Mouse (Mus musculus): Measurements from ENCODE around the gene Tbkbp1. TPM values are rescaled to one million over a fixed set of nuclear protein-coding genes. Genes with fewer than 3 reads are reported as not detected.

Tbkbp1 gene
- total RNA-seq, 2 experiments from 2014 or later: 52.7 to 56.8 TPM

DNA sequence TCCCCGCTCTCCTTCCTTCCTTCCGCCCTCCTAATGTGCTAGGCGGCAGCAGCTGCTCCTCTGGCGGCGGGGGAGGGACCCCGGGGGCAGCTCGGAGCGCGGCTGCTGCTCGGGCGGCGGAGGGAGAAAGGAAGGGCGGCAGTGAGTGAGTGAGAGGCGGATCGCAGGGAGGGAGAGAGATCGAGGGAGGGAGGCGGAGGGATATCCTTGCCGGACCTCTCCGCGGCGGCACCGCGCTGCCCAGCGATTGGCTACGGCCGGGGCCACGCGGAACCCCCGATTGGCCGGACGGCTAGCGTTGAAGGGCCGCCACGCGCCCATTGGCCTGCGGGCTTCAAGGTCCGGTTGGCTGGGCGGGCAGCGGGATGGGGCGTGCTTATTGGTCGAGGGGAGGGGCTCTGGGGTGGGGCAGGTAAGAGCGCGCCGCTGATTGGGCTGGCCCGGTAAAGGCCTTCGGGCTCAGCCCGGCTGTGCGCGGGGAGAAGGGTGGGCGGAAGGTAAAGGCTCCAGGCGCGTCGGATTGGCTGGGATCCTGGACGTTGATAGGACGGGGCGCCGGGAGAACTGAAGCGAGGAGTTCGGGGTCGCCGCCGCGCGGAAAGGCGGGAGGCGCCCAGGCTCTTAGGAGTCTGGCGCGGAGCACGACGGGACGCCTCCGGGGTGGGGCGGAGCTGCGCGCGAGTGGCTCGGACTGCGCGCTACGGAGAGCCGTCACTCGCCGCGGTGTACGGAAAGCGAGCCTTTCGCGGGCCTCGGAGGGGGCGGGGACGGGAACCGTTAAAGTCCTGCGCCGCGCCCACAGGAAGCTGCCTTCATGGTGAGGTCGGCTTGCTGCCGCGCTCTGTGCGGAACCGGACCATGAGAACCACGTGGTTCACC is 36.7 kb upstream of the Tbkbp1 start, which contains the start of gene Kpnb1:
Gene Kpnb1 (minus strand): TSS at position 118 of the 879 bp plus-strand sequence.
- peak within 1 kb of the TSS; percentile 92 for H3K4me3 ChIP-seq
- TF ChIP-seq CTCF (IDR thresholded peaks at IDR 0.05): no peak
- peak; percentile 99 for DNase-seq (ENCODE audit: extremely low spot score in 1 of 2, low spot score in 2 of 2)
- intact Hi-C loops (cut with DNase I): loop anchor here (5.0 kb wide), 1 partner anchor 129 kb away; the partner anchor contains the start of gene Mrpl45
- H3K27ac ChIP-seq: peak within 1 kb of the TSS; percentile 95

- Histone ChIP-seq H3K4me3 (peak overlapping the region; percentile 92), H3K27ac (peak overlapping the region; percentile 95)
- peak; percentile 98 for DNase-seq (ENCODE audit: extremely low spot score in 1 of 2, low spot score in 2 of 2)
- intact Hi-C loops (cut with DNase I): loop anchor here (5.0 kb wide), 1 partner anchor 130 kb away; the partner anchor contains the start of gene Mrpl45
- no peak; the same call in 1 of the 2 replicates for TF ChIP-seq CTCF (IDR thresholded peaks at IDR 0.05)
Observed at GRCm38 (mm10) chr11:97186947-97187763, 35.9 kb upstream of the Tbkbp1 start.

DNA sequence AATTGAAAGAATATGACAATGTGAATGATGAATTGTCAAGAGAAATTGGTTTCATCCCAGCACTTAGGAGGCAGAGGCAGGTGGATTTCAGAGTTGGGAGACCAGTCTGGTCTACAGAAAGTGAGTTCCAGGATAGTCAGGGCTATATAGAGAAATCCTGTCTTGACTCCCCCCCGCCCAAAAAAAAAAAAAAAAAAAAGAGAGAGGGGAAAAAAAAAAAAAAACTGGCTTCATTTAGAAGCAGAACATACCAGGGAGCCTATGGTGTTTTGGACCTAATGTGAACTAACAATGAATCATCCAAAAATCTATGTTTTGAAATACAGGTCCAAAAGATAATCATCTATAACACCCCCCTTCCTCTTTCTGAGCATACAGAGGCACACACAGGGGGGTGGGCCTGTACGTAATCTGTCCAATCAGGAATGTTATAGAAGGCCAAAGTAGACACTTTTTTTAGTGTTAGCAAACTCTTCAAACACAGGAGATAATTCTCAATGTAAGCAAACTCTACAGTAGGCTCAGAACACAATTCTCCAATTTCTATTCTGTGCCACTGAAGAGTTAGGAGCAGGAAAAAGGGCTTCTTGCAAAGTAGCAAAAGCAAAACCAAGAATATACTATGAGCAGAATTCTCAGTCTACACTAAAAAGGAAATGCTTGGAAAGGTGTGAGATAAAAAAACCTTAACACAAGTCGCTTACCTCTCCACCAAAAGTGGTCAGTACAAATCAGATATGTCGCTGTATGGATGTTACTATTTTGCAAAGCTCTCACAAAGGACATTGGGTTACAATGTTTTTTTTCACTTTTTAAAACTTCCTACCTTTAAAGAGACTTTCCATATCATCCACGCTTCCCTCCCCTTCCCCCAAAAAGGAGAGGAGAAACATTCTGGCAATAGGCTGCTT is 34.7 kb upstream of the Tbkbp1 start:
- intact Hi-C loops (cut with DNase I): loop anchor here (5.0 kb wide), 1 partner anchor 131 kb away; the partner anchor contains the start of gene Mrpl45
- H3K27ac ChIP-seq: no peak overlapping the region
- no peak for TF ChIP-seq CTCF (IDR thresholded peaks at IDR 0.05)
- peak overlapping the region; percentile 92 for H3K4me3 ChIP-seq
- DNase-seq (ENCODE audit: extremely low spot score in 1 of 2, low spot score in 2 of 2): no peak

DNA sequence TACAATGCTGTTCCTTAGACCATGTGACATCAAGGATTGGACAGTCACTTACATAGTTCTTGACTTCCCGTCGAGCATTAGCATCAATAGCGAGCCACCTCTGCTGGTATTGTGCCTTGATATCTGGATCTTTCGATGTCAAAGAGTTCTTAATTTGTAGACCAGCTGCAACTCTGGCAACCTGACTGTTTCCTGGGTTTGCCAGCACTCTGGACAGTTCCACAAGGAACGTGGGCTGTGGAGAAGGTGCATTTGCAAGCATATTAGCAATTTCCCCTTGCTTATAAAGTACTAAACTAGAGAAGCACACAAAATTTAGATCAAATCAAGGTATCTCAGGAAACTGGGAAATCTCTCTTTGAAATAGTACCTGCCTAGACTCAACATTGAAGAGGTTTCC is 33.6 kb upstream of the Tbkbp1 start:
- Histone ChIP-seq H3K27ac (no peak overlapping the region), H3K4me3 (no peak overlapping the region)
- intact Hi-C loops (cut with DNase I): loop anchor here (5.0 kb wide), 1 partner anchor 132 kb away; the partner anchor contains the start of gene Mrpl45
- DNase-seq (ENCODE audit: extremely low spot score in 1 of 2, low spot score in 2 of 2): no peak
- no peak for TF ChIP-seq CTCF (IDR thresholded peaks at IDR 0.05)

DNA sequence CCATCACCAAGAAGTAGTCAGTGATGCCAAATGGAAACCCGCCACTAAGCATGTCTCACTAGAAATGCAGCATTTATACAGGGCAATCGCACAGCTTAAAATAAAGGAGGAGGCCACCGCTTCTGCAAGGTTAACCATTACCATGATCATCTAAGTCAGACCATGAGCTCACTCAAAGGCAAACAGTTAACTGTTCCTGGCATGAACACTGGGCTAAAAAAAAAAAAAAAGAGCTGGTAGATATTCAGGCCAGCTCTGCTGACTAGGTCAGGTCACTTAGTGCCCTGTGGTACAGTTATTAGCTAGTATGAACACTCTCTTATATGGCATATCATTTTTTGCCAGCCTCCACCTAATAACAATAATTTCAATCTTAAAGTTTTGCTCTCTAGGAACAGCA is 31.2 kb upstream of the Tbkbp1 start:
- no peak for TF ChIP-seq CTCF (IDR thresholded peaks at IDR 0.05)
- H3K4me3 ChIP-seq: no peak overlapping the region
- no peak for DNase-seq (ENCODE audit: extremely low spot score in 1 of 2, low spot score in 2 of 2)
- no peak overlapping the region for H3K27ac ChIP-seq
- intact Hi-C loops (cut with DNase I): no loop called here

- no peak for TF ChIP-seq CTCF (IDR thresholded peaks at IDR 0.05)
- Histone ChIP-seq H3K4me3 (no peak overlapping the region), H3K27ac (no peak overlapping the region)
- intact Hi-C loops (cut with DNase I): no loop called here
- DNase-seq (ENCODE audit: extremely low spot score in 1 of 2, low spot score in 2 of 2): no peak
Observed at GRCm38 (mm10) chr11:97181061-97181460, 29.8 kb upstream of the Tbkbp1 start.

GRCm38 (mm10) chr11:97178198-97178597 is 26.9 kb upstream of the Tbkbp1 start:
- intact Hi-C loops (cut with DNase I): no loop called here
- no peak overlapping the region for H3K4me3 ChIP-seq
- no peak for TF ChIP-seq CTCF (IDR thresholded peaks at IDR 0.05)
- no peak overlapping the region for H3K27ac ChIP-seq
- no peak for DNase-seq (ENCODE audit: extremely low spot score in 1 of 2, low spot score in 2 of 2)

GRCm38 (mm10) chr11:97176851-97177250 is 25.6 kb upstream of the Tbkbp1 start:
- peak in 1 of 2 experiments; percentile 23 for DNase-seq (ENCODE audit: extremely low spot score in 1 of 2, low spot score in 2 of 2)
- intact Hi-C loops (cut with DNase I): loop anchor here (1.0 to 2.0 kb wide), 2 partner anchors 76 to 104 kb away; no protein-coding TSS in a partner anchor
- peak; percentile 70 for TF ChIP-seq CTCF (IDR thresholded peaks at IDR 0.05)

GRCm38 (mm10) chr11:97175499-97175898 is 24.2 kb upstream of the Tbkbp1 start:
- no peak overlapping the region for H3K27ac ChIP-seq
- intact Hi-C loops (cut with DNase I): no loop called here

More at GRCm38 (mm10) chr11:97176851-97177250, 25.6 kb upstream of the Tbkbp1 start:
- Histone ChIP-seq H3K4me3 (no peak overlapping the region), H3K27ac (no peak overlapping the region)

GRCm38 (mm10) chr11:97160341-97160740 is 9.0 kb upstream of the Tbkbp1 start:
- intact Hi-C loops (cut with DNase I): no loop called here
- DNase-seq (ENCODE audit: extremely low spot score in 1 of 2, low spot score in 2 of 2): no peak
- peak overlapping the region; percentile 34 for H3K27ac ChIP-seq
- TF ChIP-seq CTCF (IDR thresholded peaks at IDR 0.05): no peak
- no peak overlapping the region for H3K4me3 ChIP-seq

More at GRCm38 (mm10) chr11:97175499-97175898, 24.2 kb upstream of the Tbkbp1 start:
- DNase-seq (ENCODE audit: extremely low spot score in 1 of 2, low spot score in 2 of 2): peak in 1 of 2 experiments; percentile 55
- TF ChIP-seq CTCF (IDR thresholded peaks at IDR 0.05): no peak
- H3K4me3 ChIP-seq: no peak overlapping the region

DNA sequence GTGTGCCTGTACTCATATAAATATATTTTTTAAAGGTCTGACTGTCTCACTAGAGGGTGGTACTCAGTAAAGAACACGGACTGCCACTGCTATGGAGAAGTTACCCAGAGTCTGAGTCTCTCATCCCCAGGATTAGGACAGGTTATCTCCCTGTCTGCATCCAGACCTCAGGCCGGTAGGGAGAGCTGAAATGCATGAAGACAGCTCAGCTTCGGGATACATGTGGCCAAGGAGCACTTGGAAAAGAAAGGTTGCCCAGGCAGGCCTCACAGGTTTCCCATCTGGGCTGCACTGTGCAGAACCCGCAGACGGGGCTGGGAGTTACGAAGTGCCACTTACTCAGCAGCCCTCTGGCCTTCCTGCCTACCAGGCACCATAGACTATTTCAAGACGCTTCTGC is 5.7 kb upstream of the Tbkbp1 start:
- no peak for DNase-seq (ENCODE audit: extremely low spot score in 1 of 2, low spot score in 2 of 2)
- intact Hi-C loops (cut with DNase I): no loop called here
- Histone ChIP-seq H3K4me3 (no peak overlapping the region), H3K27ac (no peak overlapping the region)
- peak; percentile 6 for TF ChIP-seq CTCF (IDR thresholded peaks at IDR 0.05)
